Mouse (Mus musculus): ENCODE measurements at regions not wholly inside any gene's neighbourhood (a gene's known extent, or its start where the extent isn't known, plus 50 kb on each side); places are given as distances from the start of the nearest gene placed in this dataset.

DNA sequence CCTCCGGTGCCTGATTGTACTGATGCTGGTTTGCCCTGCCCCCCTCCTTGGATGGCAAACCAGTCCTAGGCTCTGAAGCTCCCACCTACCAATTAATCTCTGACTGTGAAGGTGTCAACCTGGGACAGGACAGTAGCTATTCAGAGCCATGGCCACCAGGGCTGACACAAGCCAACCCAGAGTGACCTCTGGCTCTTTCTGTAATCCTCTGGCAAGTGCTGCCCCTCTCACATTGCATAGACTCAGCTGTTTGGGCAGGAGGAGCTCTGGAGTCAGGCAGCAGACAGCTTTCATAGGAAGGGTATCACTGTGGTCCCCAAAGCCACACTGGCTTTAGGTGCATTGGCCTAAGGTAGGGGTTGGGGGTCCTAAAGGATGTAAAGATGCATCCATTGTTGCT lies 59.7 kb upstream of the Col13a1 start:
- no peak for TF ChIP-seq CTCF (IDR thresholded peaks at IDR 0.05; ENCODE audit: extremely low read depth, insufficient read length, insufficient replicate concordance, low read depth, low read length)
- TF ChIP-seq POLR2A (IDR thresholded peaks at IDR 0.05; ENCODE audit: low read depth, low read length): no peak
